Mouse (Mus musculus) thymus, postnatal 0 days (tissue): ENCODE measurements around the gene Grhpr. TPM values are rescaled to one million over a fixed set of nuclear protein-coding genes. Genes with fewer than 3 reads are reported as not detected.
"Not testable (repeated sequence)": the region's sequence is repeated elsewhere in the genome, so short reads cannot be mapped to it uniquely, and the experiment has no call there.

Experiments
- DNase-seq: peaks from one replicate; pipeline ENCODE4 v3.0.0-alpha.2; 2015; ENCODE audit warnings: low spot score
- polyA plus RNA-seq: library from polyadenylated mRNA; unstranded; fragments of >200 nt; fragmentation: Nextera tagmentation; extraction: Ambion mirVana; gene quantifications from 2 replicates; pipeline ENCODE4 v1.2.1, GENCODE M21; 2015

The Grhpr gene
- polyA plus RNA-seq, result 37.6 and 39.1 TPM in 2 replicates

- peak; percentile 88 for DNase-seq
Observed at GRCm38 (mm10) chr4:44981280-44981973, at the start of gene Grhpr. Gene Grhpr (plus strand): TSS chr4:44981395.

DNA sequence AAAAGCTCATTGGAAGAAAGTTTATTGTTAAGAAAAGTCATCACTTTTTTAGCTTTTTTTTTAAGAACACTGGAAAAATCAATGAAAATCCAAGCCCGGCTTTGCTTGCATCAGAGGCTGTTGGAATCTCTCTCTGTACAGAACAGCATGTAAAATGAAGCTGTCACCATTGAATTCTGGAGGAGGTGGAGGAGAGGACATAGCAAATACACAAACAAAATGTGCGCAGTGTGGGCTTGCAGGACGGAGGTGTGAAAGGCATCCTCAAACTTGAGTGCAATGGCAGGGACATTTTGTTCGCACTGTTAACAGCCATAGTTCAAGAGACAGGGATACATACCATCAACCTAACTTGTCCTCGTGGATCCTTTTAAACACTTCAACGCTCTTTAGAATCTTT is 49.5 kb upstream of the Grhpr start:
- no peak for DNase-seq

- no peak for DNase-seq
Observed at GRCm38 (mm10) chr4:44938359-44939340, 42.5 kb upstream of the Grhpr start.

GRCm38 (mm10) chr4:44939576-44940249 is 41.5 kb upstream of the Grhpr start:
- DNase-seq, result no peak

DNA sequence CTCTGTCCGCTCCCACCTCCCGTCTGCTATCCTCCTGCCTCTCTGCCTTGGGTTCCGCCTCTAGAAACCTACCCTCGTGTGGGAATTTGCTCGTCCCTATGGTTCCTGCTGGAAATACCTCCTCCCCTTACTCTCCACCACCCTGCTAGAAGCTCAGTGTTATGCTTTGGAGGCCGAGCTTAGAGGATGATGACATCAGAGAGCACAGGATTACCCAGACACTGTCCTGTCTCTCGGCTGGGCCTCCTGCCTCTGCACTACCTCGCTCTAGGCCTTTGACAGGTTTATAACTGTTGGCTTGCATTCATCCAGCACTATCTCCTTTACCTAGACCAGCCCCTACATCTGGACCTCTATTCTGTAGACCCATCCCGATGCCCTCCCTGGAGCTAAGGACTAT is 40.9 kb upstream of the Grhpr start:
- DNase-seq, result no peak

GRCm38 (mm10) chr4:44942237-44942636 is 39.0 kb upstream of the Grhpr start:
- DNase-seq, result no peak

DNA sequence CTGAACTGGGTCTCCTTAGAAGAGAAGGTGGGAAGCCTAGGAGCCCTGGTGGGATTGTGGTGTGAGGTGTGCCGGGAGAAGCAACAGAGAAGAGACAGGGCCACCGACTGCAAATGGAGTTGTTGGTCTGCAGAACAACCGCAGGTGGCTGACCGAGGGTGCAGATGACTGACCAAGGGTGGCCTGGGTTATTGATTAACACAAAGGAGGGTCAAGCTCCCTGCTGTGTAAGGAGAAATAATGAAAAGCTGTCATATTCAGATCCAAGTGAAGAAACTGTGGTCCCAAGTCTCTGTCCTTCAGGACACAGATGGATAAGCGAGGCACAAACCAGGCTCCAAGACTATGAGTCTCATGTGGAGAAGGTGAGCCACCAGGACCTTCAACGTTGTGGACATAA is 37.7 kb upstream of the Grhpr start:
- no peak for DNase-seq

- no peak for DNase-seq
Observed at GRCm38 (mm10) chr4:44944426-44945075, 36.6 kb upstream of the Grhpr start.

GRCm38 (mm10) chr4:44946126-44946525 is 35.1 kb upstream of the Grhpr start:
- not testable (repeated sequence) for DNase-seq

DNA sequence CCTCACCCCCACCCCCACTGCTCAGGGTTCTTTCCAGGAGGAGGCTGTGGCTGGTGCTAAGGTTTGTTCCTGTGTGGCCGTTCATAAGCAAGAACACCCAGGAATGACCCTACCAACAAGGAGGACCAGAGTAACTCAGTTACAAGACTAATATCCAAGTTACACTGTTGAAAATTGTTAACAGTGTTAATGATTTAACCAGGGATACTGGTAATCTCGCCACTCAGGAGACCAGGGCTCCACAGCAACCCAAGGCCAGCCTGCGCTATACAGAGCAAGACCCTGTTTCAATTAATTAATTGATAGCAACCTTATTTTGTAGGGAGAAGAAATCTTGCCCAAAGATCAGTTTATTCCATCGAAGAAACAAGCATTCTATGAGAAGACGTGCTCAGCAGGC is 33.7 kb upstream of the Grhpr start:
- no peak for DNase-seq

DNA sequence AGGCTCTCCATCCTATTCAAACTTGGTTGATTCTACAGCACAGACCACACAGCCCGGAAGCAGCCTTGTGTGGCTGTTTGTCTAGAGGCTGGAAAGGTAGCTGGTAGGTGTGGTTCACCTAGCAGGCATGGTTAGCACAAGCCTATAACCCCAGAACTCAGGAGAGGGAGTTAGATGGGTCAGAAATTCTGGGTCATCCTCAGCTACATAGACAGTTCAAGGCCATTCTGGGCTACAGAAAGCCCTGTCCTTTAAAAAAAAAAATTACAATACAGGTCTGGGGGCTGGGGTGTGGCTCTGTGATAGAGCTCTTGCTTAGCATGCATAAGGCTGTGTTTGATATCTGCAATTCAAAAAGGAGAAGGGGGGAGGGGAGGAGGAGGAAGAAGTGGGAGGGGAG is 32.9 kb upstream of the Grhpr start:
- no peak for DNase-seq

DNA sequence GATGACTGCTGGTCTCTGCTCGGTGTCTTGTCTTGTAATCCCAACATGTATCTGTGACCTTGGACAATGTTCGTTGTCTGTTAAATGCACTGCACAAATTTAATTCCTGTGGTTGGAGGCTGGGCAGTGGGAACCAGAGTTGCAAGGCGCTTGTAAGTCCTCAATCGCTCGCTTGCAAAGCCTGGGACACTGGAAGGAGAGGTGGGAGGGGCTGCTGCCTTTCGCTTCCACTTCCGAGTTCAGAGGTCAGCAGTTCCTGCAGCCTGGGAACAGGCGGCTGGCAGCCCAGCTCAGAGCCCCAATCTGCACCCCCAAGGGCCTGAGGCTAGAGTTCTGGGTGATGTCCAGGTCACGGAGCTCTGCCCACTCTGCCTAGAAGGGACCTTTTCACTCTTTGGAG is 28.2 kb upstream of the Grhpr start:
- no peak for DNase-seq

GRCm38 (mm10) chr4:44958776-44959175 is 22.4 kb upstream of the Grhpr start:
- DNase-seq, result no peak

DNA sequence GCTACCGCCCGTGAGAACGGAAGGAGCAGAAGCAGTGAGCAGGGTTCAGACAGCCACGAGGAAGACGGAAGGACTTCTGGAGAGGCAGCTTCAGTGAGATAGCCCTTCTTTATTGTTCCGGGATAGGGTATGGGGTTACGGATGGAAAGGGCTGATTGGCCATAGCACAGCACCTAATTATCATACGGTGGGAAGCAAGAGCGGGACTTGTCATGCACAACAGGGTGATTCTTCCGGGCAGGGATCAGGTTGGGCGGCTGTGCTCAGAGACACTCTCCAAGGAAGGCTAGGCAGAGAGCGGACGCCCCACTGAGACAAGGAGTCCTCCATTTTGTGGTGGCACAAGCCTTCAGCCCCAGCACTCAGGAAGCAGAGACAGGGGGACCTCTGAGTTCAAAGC is 22.0 kb upstream of the Grhpr start:
- no peak for DNase-seq

DNA sequence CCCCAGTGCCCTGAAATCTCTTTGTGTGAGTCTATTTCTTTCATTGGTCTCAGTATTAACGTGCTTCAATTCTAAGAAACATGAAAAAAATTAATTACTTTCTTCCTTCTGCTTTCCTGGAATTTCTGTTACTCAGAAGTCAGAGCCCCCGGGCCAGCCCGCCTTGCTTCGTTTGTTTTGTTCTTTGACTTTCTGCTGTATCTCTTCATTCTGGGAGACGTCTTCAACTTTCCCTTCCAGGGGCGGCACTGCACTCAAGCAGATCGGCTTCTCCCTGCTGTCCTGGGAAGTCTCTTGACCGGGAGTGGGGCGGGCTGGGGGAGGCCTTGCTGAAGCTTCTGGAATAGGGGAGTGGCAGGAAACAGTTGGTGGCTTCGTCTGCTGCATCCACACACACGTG is 18.0 kb upstream of the Grhpr start:
- DNase-seq, result no peak

- no peak for DNase-seq
Observed at GRCm38 (mm10) chr4:44965175-44965574, 16.0 kb upstream of the Grhpr start.

DNA sequence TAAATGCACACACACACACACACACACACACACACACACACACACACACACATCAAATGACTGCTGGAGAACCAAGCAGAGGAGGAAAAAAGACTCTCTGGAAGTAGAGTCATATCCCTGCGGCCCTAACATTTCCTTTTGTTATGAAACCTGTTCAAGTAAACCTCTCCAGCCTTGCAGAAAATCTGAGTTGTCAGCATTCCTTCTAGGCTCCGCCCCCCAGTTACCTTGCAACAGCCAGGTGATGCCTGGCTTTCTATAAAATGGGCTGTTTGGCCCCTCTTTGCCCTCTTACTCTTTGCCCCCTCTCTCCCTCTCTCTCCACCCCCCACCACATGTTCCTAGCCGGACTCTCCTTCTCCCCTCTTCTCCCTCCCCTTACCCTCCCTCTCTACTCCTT is 15.5 kb upstream of the Grhpr start:
- DNase-seq, result no peak

GRCm38 (mm10) chr4:44967402-44967801 is 13.8 kb upstream of the Grhpr start:
- no peak for DNase-seq

DNA sequence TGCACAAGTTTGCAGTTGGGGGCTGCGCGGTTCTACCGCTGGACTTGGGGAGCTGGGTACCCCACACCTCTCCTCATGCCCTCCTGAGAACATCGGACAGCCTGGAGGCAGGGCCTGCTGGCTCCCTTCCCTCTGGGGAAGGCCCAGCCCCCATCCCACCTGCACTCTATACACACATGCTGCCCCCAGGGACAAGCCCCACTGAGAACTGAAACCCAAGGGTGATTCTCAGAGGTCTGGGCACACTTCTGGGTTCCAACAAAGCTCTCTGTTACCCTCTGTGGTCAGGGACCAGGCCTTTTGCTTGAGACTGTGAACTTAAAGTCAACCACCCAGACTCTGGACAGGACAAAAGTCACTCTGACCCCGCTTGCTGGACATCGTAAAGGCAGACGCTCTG is 11.1 kb upstream of the Grhpr start:
- DNase-seq, result no peak

DNA sequence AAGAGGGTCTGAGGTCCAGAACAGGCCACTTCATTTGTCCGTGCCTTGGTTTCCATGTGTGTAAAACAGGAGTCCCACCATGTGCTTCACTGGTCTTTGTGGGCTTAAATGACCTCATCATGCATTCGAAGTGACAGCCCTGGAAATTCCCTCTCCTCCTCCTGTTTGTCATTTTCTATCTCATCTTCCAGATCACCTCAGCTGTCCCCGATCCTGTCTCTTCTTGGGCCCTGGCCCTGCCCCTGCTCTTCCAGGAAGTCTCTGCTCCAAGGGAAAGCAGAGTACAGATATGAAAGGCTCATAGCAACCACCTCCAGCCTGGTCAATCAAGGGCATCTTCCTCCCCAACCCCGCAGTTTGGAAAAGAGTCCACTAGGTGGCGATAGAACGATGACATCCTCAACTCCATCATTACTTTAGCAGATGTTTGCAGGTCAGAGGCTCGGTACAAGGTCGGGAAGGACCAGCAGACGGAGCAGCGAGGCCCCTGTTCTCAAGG is 10.5 kb upstream of the Grhpr start:
- DNase-seq, result peak; percentile 56

- DNase-seq, result peak; percentile 93
Observed at GRCm38 (mm10) chr4:44973450-44973849, 7.7 kb upstream of the Grhpr start.
